Mouse (Mus musculus): ENCODE results near the gene Trf. TPM values are rescaled to one million over a fixed set of nuclear protein-coding genes. Genes with fewer than 3 reads are reported as not detected.
"Not testable (repeated sequence)": the region's sequence is repeated elsewhere in the genome, so short reads cannot be mapped to it uniquely, and the experiment has no call there.

Gene Trf
- total RNA-seq, 2 experiments from 2014 or later = 175 to 264 TPM

GRCm38 (mm10) chr9:103168046-103168445, 62.2 kb downstream of the Trf start:
- no peak for DNase-seq (ENCODE audit: low spot score in 2 of 2)

GRCm38 (mm10) chr9:103163806-103164205, 66.4 kb downstream of the Trf start:
- DNase-seq (ENCODE audit: low spot score in 2 of 2) = no peak

GRCm38 (mm10) chr9:103155158-103155557, 75.1 kb downstream of the Trf start:
- not testable (repeated sequence) for DNase-seq (ENCODE audit: low spot score in 2 of 2)

GRCm38 (mm10) chr9:103154568-103154967, 75.7 kb downstream of the Trf start:
- no peak for DNase-seq (ENCODE audit: low spot score in 2 of 2)

Other genes starting within 250 kb of the Trf start
- gene Slco2a1, start 241.7 kb downstream of the Trf start, total RNA-seq (2021) = 1 to 10 TPM; 2.8 to 4.8 TPM
- gene Rab6b, start 118.7 kb downstream of the Trf start, total RNA-seq (2021) = 1 to 10 TPM; 3.0 to 8.4 TPM
- 10 to 100 TPM; 34.3 to 50.9 TPM for gene Srprb, start 28.3 kb downstream of the Trf start, total RNA-seq (2021)
- 10 to 100 TPM; 17.9 to 18.4 TPM for gene Gm20425, start 137 bp downstream of the Trf start, total RNA-seq (2021)
- gene 1300017J02Rik, start 74.6 kb upstream of the Trf start, total RNA-seq (2021) = not detected
- gene Topbp1, start 74.8 kb upstream of the Trf start, total RNA-seq (2021) = 10 to 100 TPM; 17.7 to 29.2 TPM
- 100 to 1,000 TPM; 156 to 299 TPM for gene Cdv3, start 135.4 kb upstream of the Trf start, total RNA-seq (2021)
- gene Bfsp2, start 250.0 kb upstream of the Trf start, total RNA-seq (2021) = not detected

Data from adrenal gland, adult 18-20 months (tissue).